Mouse (Mus musculus) induced T-regulatory cell, adult 2 months (primary cell): Measurements from ENCODE around the gene Vpreb2.
"Not testable (repeated sequence)": the region's sequence is repeated elsewhere in the genome, so short reads cannot be mapped to it uniquely, and the experiment has no call there.

ENCODE experiments used
- DNase-seq: peaks from one replicate; pipeline ENCODE4 v3.0.0-alpha.2; 2012; ENCODE audit warnings: low read depth

The Vpreb2 gene

DNA sequence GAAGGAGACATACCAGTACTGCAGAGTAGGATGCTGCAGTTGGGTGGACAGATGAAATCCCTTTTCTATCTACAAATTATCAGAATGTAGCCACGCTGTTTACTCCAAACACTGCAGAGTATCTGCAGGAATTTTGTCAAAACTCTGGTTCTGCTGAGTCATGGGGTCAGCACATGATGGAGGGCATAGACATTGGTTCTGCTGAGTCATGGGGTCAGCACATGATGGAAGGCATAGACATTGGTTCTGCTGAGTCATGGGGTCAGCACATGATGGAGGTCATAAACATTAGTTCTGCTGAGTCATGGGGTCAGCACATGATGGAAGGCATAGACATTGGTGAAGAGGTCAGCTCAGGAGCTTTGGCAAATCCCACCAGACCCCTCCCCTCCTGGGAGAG is 7.5 kb downstream of the Vpreb2 start:
- DNase-seq = no peak

DNA sequence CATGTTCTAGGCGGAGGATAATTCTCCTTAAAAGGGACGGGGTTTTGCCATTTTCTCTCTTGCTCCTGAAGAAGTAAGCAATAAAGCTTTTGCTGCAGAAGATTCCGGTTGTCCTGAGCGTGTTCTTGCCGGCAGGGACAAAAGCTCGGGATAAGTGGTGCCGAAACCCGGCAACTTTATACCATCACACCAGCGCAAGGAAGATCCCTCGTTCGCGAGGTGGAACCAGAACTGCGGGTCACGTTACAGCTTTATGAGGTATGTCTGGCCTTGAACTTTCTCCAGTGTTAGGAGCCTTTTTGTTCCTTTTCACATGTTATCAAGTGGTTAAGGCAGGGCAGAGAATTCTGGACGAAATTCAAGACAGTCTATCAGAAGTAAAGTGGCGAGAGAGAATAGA is 12.1 kb downstream of the Vpreb2 start:
- not testable (repeated sequence) for DNase-seq

DNA sequence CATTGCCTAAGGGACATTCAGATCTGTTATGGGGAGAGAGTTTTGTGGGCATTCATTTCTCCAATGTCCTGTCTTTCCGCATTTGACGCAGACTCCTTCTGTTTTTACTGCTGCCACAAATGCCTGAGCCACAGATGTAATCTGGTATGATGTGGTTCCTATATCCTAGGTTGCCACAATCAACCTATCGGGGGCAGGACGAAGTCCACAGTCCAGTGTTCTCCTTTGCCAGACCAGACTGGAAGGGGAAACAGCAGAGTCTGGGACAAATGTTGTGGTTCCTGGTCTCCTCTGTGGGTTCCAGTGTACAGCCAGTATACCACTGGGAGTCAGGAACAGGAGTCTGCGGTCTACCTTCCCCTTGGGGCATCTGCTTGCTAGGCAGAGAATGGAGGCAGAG is 19.4 kb downstream of the Vpreb2 start:
- no peak for DNase-seq

DNA sequence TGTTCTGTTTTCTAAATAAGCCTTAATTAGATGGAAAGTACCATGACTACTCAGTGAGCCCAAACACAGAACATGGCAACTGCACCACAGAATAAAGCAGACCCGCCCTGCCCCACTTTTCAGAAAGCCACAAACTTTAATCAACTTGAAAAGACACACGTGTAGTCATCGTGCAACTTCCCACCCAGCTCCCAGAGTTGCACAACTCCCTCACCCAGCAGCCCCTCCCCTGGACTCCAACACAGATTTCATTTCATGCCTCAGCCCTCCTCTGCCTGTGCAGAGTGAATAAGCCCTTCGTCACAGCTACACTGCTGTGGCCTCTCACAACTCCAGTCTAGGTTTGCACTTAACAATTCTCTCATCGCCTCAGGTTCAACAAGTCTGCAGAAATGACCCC is 24.4 kb downstream of the Vpreb2 start:
- no peak for DNase-seq

DNA sequence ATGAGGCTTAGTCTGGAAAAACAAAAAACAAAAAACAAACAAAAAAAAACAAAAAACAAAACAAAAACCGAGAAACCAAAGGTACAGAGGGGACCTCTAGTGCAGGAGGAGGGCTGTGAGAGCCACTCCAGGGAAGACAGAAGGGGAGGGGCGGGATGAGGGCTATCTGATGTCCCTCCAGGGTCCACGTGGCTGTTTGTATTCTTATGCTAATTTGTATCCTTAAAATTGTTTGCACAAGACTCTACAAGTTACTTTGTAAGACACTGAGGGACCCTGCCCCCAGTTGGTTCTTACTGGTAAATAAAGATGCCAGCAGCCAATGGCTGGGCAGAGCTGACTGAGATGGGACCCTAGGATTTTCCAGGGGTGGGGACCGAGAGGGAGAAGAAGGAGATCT is 26.9 kb downstream of the Vpreb2 start:
- DNase-seq = no peak

DNA sequence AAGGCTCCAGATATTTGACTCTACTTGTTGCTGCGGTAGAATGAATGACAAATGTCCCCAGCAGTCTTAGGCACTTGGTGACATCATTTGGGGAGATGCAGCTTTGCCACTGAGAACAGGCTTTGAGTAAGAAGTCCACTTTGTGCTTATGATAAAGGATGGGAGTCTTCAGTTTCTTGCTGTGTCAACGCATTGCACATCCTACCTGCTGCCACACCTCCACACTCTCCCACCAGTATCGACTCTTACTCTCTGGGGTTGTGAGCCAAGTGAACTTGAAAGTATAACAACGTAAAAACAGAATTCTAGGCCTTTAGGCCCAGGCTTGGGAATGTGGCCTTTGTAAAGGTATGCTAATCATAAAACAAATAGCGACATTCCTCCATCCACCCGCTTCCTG is 30.9 kb downstream of the Vpreb2 start:
- DNase-seq = no peak

DNA sequence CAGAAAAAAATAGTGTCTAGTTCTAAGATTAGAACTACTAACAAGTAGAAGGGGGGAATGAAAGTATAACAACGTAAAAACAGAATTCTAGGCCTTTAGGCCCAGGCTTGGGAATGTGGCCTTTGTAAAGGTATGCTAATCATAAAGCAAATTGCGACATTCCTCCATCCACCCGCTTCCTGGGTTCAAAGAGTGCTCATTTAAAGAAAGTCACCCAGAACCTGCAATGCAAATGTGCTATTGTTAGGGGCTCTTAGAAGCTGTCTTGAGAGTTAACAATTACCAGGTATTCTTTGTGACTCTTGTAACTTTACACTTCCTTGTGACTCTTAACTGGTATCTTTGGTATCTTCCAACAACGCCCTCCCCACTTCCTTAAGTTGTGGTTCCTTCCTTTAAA is 36.3 kb downstream of the Vpreb2 start:
- DNase-seq = not testable (repeated sequence)

DNA sequence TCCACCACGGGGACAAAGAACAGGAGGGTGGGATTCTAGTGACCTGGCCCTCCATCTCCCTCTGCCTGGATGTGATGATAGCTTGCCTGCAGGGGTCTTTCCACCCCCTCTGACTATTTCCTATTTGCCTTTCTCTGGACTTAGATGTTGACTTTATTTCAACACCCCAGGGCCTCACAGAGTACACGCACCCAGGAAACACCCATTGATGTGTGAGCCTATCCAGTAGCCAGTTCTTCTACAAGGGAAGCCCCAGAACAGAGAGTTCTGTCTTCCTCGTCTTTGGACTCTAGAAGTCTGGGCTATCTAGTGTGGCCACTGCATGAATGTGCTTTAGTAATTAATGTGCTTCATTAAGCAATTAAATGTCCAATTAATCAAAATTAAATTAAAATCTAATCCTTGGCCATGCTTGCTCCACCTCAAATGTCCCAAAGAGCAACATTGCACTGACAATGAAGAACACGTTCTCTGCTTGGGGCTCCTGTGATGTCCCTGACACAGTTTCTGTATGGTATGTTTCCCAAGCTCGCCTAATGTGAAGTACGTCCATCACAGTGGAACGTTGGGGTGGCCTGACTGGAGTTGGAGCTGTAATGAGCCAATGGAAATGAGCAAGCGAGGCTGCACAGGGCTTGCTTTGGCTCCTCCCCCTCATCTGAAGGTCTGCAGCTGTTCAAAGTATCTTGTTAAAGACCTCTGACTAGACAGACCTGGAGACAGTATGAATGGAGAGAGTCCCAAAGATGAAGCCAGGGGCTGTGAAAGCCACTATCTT is 42.7 kb downstream of the Vpreb2 start:
- no peak for DNase-seq

DNA sequence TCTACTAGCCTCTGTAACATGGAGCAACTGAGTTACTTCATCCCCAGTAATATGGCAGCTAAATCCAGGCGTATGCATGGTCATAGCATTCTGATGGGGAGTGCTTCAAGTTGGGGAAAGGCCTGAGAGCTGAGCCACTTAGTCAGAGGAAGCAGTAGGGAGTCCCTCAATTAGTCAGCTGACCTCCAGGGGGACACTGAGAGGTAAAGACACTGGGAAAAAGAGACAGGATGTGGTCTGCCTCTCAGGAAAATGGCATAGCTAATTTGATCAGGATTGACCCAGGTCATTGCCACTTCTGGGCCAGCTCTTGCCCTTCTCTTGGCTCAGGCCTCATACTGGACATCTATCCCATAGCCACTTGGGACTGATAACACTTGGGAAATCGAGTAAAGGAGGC is 47.1 kb downstream of the Vpreb2 start:
- DNase-seq = no peak
